Mouse (Mus musculus): ENCODE results near the gene Il33.

The Il33 gene

DNA sequence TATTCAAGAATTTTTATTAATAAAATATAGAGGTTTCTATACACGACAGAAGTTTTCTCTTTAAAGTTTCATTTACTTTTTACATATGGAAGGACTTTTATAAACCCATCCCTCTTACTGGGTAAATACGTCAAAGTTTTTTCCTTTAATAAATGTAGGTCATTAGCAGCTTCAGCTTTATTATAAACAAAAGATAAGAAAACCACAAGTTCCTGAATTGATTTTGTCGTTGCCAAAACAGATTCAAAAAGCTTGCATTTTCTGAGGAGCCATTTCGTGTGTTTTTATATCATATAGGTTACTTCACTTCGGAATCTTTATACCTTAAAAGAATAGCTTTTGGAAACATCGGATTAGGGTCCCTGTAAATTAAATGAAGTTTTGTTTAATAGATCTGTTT is 76.6 kb downstream of the Il33 start:
- DNase-seq: no peak

DNA sequence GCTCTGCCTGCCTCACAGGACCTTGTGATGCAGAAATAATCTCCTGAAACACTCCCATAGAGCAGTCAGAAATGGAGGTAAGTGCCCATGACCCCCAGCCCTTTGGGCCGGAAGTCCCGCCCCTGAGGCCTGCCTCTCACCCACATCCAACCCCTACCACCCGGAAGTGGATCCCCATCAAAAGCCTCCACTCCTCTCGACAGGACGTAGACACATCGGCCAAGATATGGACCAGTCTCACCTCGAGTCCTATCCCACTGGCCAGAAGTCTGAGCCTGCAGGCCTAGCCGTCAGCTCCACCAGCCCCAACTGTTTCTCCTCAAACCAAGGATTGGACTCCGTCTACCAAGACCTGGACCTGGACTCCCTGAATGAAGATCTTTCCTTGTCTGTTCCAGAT is 78.7 kb downstream of the Il33 start, which contains the start of gene Trpd52l3:
Trpd52l3 (plus strand) TSS at position 170 of the 400 bp plus-strand sequence.
- no peak for DNase-seq

DNA sequence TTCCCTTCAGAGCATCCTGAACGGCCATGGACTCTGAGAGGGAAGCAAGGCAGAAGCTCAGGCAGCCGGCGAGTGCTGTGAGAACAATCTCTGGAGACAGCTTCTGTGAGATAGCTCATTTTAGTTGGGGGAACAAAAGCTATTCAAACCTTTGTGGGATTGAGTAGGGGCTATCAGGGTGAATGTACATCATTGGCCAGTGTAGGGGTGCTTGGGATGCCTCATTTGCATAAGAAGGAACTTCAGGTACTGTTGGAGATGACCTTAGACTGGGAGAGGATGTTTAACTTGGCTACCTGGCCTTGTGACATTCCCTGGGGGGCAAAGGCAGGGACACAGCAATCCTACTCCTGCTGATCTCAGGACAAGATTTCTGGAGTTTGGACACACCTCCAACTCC is 81.5 kb downstream of the Il33 start:
- DNase-seq: no peak

Data from right cerebral cortex, postnatal 25 days (tissue).